Mouse (Mus musculus): ENCODE data around the gene Ctsf.

DNA sequence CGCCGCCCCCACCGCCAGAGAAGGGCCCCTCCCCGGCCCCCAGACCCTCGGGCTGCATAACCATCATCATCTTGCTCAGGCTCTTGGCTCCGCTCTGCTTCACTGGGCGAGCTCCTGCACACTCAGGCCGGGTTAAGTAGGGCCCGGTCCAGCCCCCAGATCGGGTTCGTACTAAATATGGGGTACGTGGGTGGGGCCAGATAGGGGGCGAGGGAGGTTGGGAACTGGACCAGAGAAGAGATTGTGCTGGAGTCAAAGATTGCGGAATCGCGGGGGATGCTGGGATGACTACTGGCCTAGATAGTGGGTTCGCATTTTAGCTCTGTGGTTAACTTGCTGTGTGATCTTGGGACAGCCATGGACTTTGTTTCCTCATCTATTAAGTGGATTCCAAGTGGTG is 22.9 kb downstream of the Ctsf start, which contains the start of gene Actn3:
- TF ChIP-seq CTCF (IDR thresholded peaks at IDR 0.05; ENCODE audit: insufficient read depth, low read length) = no peak
- TF ChIP-seq POLR2A (IDR thresholded peaks at IDR 0.05; ENCODE audit: borderline replicate concordance, extremely low read depth, low read depth, low read length) = no peak
